In the genomic region with DNA sequence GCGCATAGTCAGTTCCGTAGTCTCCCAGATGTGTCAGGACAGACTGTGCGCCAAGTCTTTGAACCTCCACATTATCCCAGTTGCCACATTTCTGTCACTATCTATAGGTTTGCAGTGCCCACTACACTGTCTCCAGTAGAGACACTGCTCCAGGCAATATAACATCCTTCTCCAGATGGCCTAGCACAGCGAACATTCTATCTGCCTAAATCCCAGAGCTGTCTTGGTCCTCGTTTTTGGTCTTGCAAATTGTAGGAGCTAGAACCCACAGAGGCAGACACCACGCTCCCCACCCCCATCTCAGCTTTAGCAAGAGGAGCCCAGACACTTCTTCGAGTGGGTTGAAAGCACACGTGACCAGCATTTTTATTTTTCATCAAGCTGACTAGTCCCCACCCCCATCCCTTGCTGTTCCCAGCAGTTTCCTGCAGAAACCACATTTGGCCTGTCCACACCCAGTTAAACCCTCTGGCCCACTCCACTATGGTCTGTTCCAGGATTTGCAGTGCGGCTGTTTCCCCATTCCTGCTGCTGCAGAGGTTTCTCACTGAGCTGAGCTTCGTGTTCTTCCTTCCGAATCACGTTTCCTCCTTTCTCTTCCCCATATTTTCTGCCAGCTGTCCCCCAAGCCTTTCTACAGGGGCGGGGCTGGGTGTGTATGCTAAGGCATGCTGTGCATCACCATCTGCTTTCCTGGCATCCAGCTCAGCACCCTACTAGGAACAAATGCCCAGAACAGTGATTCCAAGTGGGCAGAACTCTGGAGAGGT, we compare ENCODE assay signal across 8 mouse cellular contexts. TPM values are rescaled to one million over a fixed set of nuclear protein-coding genes. Genes with fewer than 3 reads are reported as not detected.
DNase-seq lines count a peak whose midpoint lies in the region; ATAC-seq and TF ChIP-seq lines count a peak whose summit lies in the region.

No protein-coding gene starts in this region.

- peak; percentile 71 for DNase-seq in heart, postnatal 25 days (ENCODE audit: low spot score)
- DNase-seq in layer of hippocampus, adult 8-10 months (ENCODE audit: low spot score in 2 of 2) = peak; percentile 84 to 87
- DNase-seq in lung, adult 18-20 months = peak; percentile 75 to 78

- ATAC-seq in forebrain, embryonic 16.5 days = peak; percentile 21; the same call in 1 of the 2 replicates
- no peak for ATAC-seq in activated CD4-positive, CD25-positive, alpha-beta regulatory T cell, adult 4 months

- H3K27me3 ChIP-seq in ES-Bruce4 (ENCODE audit: control insufficient read depth, insufficient read depth, low read length, poor library complexity, severe bottlenecking) = no peaks in the 10 kb centered on the region
- no peaks in the 10 kb centered on the region for H3K27me3 ChIP-seq in forebrain, embryonic 16.5 days (replicated peaks; ENCODE audit: control insufficient read depth, insufficient read depth, low read length)

- H3K9me3 ChIP-seq in ES-Bruce4 (replicated peaks; ENCODE audit: control insufficient read depth, insufficient read depth, low read length, poor library complexity, severe bottlenecking) = no peaks in the 10 kb centered on the region
- H3K9me3 ChIP-seq in forebrain, embryonic 16.5 days (ENCODE audit: control insufficient read depth, low read length) = no peaks in the 10 kb centered on the region

- no peak overlapping the region for H3K27ac ChIP-seq in ES-Bruce4 (ENCODE audit: insufficient read depth, low read length)
- peak overlapping the region; percentile 86 for H3K27ac ChIP-seq in brown adipose tissue, adult 24 weeks (replicated peaks; ENCODE audit: low read depth, low read length)
- peak overlapping the region; percentile 36 for H3K27ac ChIP-seq in forebrain, embryonic 16.5 days (ENCODE audit: low read length)
- H3K27ac ChIP-seq in olfactory bulb, adult 2 months (ENCODE audit: insufficient read depth, low read depth, low read length) = no peak overlapping the region

- no peaks in the 10 kb centered on the region for H3K4me1 ChIP-seq in ES-Bruce4 (ENCODE audit: control insufficient read depth, insufficient read depth, low read length)
- H3K4me1 ChIP-seq in brown adipose tissue, adult 24 weeks (ENCODE audit: control insufficient read depth, insufficient read depth, insufficient read length, low read length) = peaks cover 7% of the 10 kb centered on the region; the same call in 1 of the 2 replicates
- H3K4me1 ChIP-seq in forebrain, embryonic 16.5 days (replicated peaks; ENCODE audit: control insufficient read depth, insufficient read depth, low read length) = peaks cover 22% of the 10 kb centered on the region
- peaks cover 5% of the 10 kb centered on the region for H3K4me1 ChIP-seq in olfactory bulb, adult 2 months (ENCODE audit: control insufficient read depth, insufficient read depth, low read length)

- peak overlapping the region; percentile 84 for H3K4me3 ChIP-seq in ES-Bruce4 (ENCODE audit: low read depth, low read length)
- peak overlapping the region; percentile 60 for H3K4me3 ChIP-seq in brown adipose tissue, adult 24 weeks (ENCODE audit: insufficient read depth, low read depth, low read length)
- peak overlapping the region; percentile 80 for H3K4me3 ChIP-seq in forebrain, embryonic 16.5 days (replicated peaks; ENCODE audit: low read length)
- peak overlapping the region; percentile 72 for H3K4me3 ChIP-seq in olfactory bulb, adult 2 months (ENCODE audit: insufficient read depth, low read depth, low read length)

- H3K4me2 ChIP-seq in forebrain, embryonic 16.5 days (ENCODE audit: low read length) = peak overlapping the region; percentile 96

- no peaks in the 10 kb centered on the region for H3K36me3 ChIP-seq in ES-Bruce4 (ENCODE audit: control insufficient read depth, insufficient read depth, low read length, poor library complexity, severe bottlenecking)
- H3K36me3 ChIP-seq in forebrain, embryonic 16.5 days (ENCODE audit: control insufficient read depth, insufficient read depth) = no peaks in the 10 kb centered on the region

- WGBS in forebrain, embryonic 16.5 days = 53% methylated on average over 13 of the region's 13 CpGs
- WGBS in olfactory bulb, adult 2 months = 46% methylated on average over 13 of the region's 13 CpGs

- intact Hi-C loops in heart, postnatal 25 days (cut with DNase I) = loop anchor here (1.0 to 5.0 kb wide), 2 partner anchors 21 to 72 kb away; no protein-coding TSS in a partner anchor

- no peak for TF ChIP-seq POLR2A in ES-Bruce4 (IDR thresholded peaks at IDR 0.05; ENCODE audit: insufficient read depth, low read length)
- TF ChIP-seq POLR2A in olfactory bulb, adult 2 months (IDR thresholded peaks at IDR 0.05; ENCODE audit: insufficient read depth, low read depth, low read length) = no peak

- TF ChIP-seq CTCF in ES-Bruce4 (IDR thresholded peaks at IDR 0.05; ENCODE audit: low read depth, low read length) = no peak
- no peak for TF ChIP-seq CTCF in olfactory bulb, adult 2 months (IDR thresholded peaks at IDR 0.05; ENCODE audit: insufficient read depth, low read depth, low read length)

- no peak for TF ChIP-seq EP300 in ES-Bruce4 (IDR thresholded peaks at IDR 0.05; ENCODE audit: insufficient read depth, low read depth, low read length)

- peak overlapping the region; percentile 36 for H3K9ac ChIP-seq in ES-Bruce4 (ENCODE audit: low read depth, poor library complexity, severe bottlenecking)
- peak overlapping the region; percentile 78 for H3K9ac ChIP-seq in forebrain, embryonic 16.5 days (replicated peaks; ENCODE audit: low read depth, low read length)

RNA-seq across cellular contexts. Expression of gene Chid1, which starts 0.8 kb away (rescaled TPM):
- 14.9 and 16.7 TPM in 2 replicates for polyA plus RNA-seq in ES-Bruce4 (2011; ENCODE audit: insufficient read depth, insufficient read length, low read depth, missing spikeins)
- polyA plus RNA-seq in brown adipose tissue, adult 24 weeks (2012; ENCODE audit: insufficient read depth, insufficient read length, missing spikeins) = 13.4 and 19.8 TPM in 2 replicates
- 31.2 and 35.6 TPM in 2 replicates for polyA plus RNA-seq in forebrain, embryonic 16.5 days (2015; fragmentation: Nextera tagmentation; extraction: Ambion mirVana)
- 10 to 100 TPM; 46.6 to 47.1 TPM for total RNA-seq in heart, postnatal 25 days (2021)
- 10 to 100 TPM; 74.8 to 80.6 (median 76.0) TPM for total RNA-seq in layer of hippocampus, adult 8-10 months (2022)
- not detected in 2 replicates for polyA plus RNA-seq in olfactory bulb, adult 2 months (2012; ENCODE audit: insufficient read depth, insufficient read length, low replicate concordance, missing spikeins)
- 10 to 100 TPM; 14.2 to 14.4 TPM for polyA plus RNA-seq in activated CD4-positive, CD25-positive, alpha-beta regulatory T cell, adult 4 months (2017; shearing (Covaris generic))

RNA-seq across cellular contexts. Expression of gene Ap2a2, which starts 21.5 kb away (rescaled TPM):
- 102 and 108 TPM in 2 replicates for polyA plus RNA-seq in ES-Bruce4 (2011; ENCODE audit: insufficient read depth, insufficient read length, low read depth, missing spikeins)
- polyA plus RNA-seq in brown adipose tissue, adult 24 weeks (2012; ENCODE audit: insufficient read depth, insufficient read length, missing spikeins) = 40.3 and 42.7 TPM in 2 replicates
- 123 TPM in 2 replicates for polyA plus RNA-seq in forebrain, embryonic 16.5 days (2015; fragmentation: Nextera tagmentation; extraction: Ambion mirVana)
- 10 to 100 TPM; 48.9 to 56.1 TPM for total RNA-seq in heart, postnatal 25 days (2021)
- 100 to 1,000 TPM; 217 to 253 (median 230) TPM for total RNA-seq in layer of hippocampus, adult 8-10 months (2022)
- polyA plus RNA-seq in olfactory bulb, adult 2 months (2012; ENCODE audit: insufficient read depth, insufficient read length, low replicate concordance, missing spikeins) = not detected in 2 replicates
- 10 to 100 TPM; 13.4 to 15.5 TPM for polyA plus RNA-seq in activated CD4-positive, CD25-positive, alpha-beta regulatory T cell, adult 4 months (2017; shearing (Covaris generic))

Comparison
In these comparisons a context has a peak if more than half of its experiments do, and no peak if none do; other contexts are left out.
1. H3K27ac ChIP-seq: peak in brown adipose tissue, adult 24 weeks (single experiment) and forebrain, embryonic 16.5 days (single experiment); none in ES-Bruce4 (single experiment) and olfactory bulb, adult 2 months (single experiment).
2. Peak in every context shown above with its lines, with median percentiles within 50 percentile points of each other: H3K4me3 ChIP-seq and DNase-seq.